Mouse (Mus musculus): ENCODE measurements around the gene Fank1.

DNA sequence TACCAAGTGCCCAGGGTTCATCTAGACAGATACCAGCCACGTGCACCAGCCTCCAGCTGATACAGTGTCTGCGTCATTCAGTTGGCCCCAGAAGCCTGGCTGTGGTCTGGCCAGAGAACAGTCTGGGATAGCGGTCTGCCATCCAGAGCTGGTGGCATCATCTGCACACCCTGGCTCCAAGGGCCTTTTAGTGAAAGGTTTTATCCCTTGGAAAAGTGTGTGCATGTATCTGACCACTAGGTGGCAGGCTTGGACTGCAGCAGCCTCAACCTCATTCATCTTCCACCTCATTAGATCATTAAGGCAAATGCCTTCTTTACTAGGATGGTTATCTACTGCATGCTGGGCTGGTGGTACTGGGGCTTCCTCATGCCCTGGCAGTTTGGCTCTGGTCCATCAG, 79.6 kb downstream of the Fank1 start:
- TF ChIP-seq REST (IDR thresholded peaks at IDR 0.05; ENCODE audit: insufficient read depth, insufficient read length) = no peak
- no peak for TF ChIP-seq POLR2AphosphoS2 (IDR thresholded peaks at IDR 0.05; ENCODE audit: insufficient read length, low read depth)
- no peak for TF ChIP-seq CEBPB (IDR thresholded peaks at IDR 0.05; ENCODE audit: insufficient read depth, poor library complexity, severe bottlenecking)
- no peak for TF ChIP-seq E2F4 (IDR thresholded peaks at IDR 0.05; ENCODE audit: insufficient read depth)
- TF ChIP-seq MAX (IDR thresholded peaks at IDR 0.05; ENCODE audit: low read depth) = no peak
- no peak for TF ChIP-seq POLR2A (IDR thresholded peaks at IDR 0.05; ENCODE audit: insufficient read length, low read depth)
- TF ChIP-seq MYOD1 (IDR thresholded peaks at IDR 0.05; ENCODE audit: control insufficient read depth in 1 of 3, insufficient read length in 2 of 3, low read depth in 2 of 3) = peak in 2 of 3 experiments; percentile 21 to 28
- peak; percentile 15 for TF ChIP-seq USF1 (IDR thresholded peaks at IDR 0.05; ENCODE audit: low read depth)

All from myocyte (in vitro differentiated cells).